9 mouse cellular contexts compared by ENCODE assay signal in genomic region chr17:56502526-56502925, GRCm38 (mm10). TPM values are rescaled to one million over a fixed set of nuclear protein-coding genes. Genes with fewer than 3 reads are reported as not detected.
A peak's percentile ranks its signal among the peaks of the same experiment; 100 is the strongest.
DNase-seq lines count a peak whose midpoint lies in the region; ATAC-seq and TF ChIP-seq lines count a peak whose summit lies in the region.
"Had no signal": no experiment of that assay in that cellular context is flagged by ENCODE, and none has a peak within 500 bp of the region (broad histone marks: within the 10 kb centered on the region; RNA-seq: fewer than 3 reads in every experiment).

No protein-coding gene starts in this region.

- peaks cover 5% of the 10 kb centered on the region for H3K4me1 ChIP-seq in heart, embryonic 12.5 days (replicated peaks)
- peaks cover 28% of the 10 kb centered on the region for H3K4me1 ChIP-seq in E14TG2a.4 (replicated peaks; ENCODE audit: low read depth, low read length)

- DNase-seq in heart, postnatal 10 days, result peak; percentile 54 to 60
- DNase-seq in cerebellum, adult 11 months, result peak; percentile 69
- peak; percentile 43 to 58 for DNase-seq in frontal cortex, postnatal 25 days (ENCODE audit: low spot score in 2 of 2)
- peak; percentile 95 for DNase-seq in left cerebral cortex, postnatal 4 days
- DNase-seq in right cerebral cortex, postnatal 14 days, result peak; percentile 81

- no peak overlapping the region for H3K4me2 ChIP-seq in heart, embryonic 12.5 days

- TF ChIP-seq CTCF in E14TG2a.4 (conservative IDR thresholded peaks at IDR 0.05; ENCODE audit: low read length), result peak; percentile 32

- H3K27ac ChIP-seq in heart, embryonic 12.5 days (ENCODE audit: poor library complexity, severe bottlenecking), result no peak overlapping the region
- H3K27ac ChIP-seq: macrophage had no signal

- 26% methylated on average over 9 of the region's 9 CpGs for WGBS in heart, embryonic 12.5 days

- no peak overlapping the region for H3K9ac ChIP-seq in heart, embryonic 12.5 days

- no peak overlapping the region for H3K4me3 ChIP-seq in heart, embryonic 12.5 days
- H3K4me3 ChIP-seq in E14TG2a.4 (replicated peaks; ENCODE audit: low read length), result no peak overlapping the region

- H3K36me3 ChIP-seq in heart, embryonic 12.5 days, result no peaks in the 10 kb centered on the region
- H3K36me3 ChIP-seq in E14TG2a.4 (ENCODE audit: insufficient read depth, low read length), result no peaks in the 10 kb centered on the region

- ATAC-seq in heart, embryonic 12.5 days (ENCODE audit: insufficient number of reproducible peaks, low FRiP score), result no peak
- ATAC-seq in erythroblast, adult 5-6 weeks (replicated peaks; ENCODE audit: low FRiP score, poor library complexity, severe bottlenecking), result no peak

- intact Hi-C loops in heart, postnatal 10 days (cut with DNase I), result no loop called here
- intact Hi-C loops in left cerebral cortex, postnatal 4 days (cut with DNase I), result no loop called here

- H3K27me3 ChIP-seq in heart, embryonic 12.5 days (replicated peaks), result no peaks in the 10 kb centered on the region
- peaks cover 49% of the 10 kb centered on the region for H3K27me3 ChIP-seq in E14TG2a.4 (ENCODE audit: insufficient read depth, low read length)

- peaks cover 39% of the 10 kb centered on the region for H3K9me3 ChIP-seq in heart, embryonic 12.5 days (replicated peaks)
- H3K9me3 ChIP-seq in E14TG2a.4 (ENCODE audit: low read length), result no peaks in the 10 kb centered on the region

RNA-seq across cellular contexts. Expression of gene Znrf4, which starts 9.7 kb away (rescaled TPM):
- total RNA-seq in heart, postnatal 10 days (2021), result not detected
- polyA plus RNA-seq in heart, embryonic 12.5 days (2016; fragmentation: Nextera tagmentation; extraction: Ambion mirVana), result not detected in 2 replicates
- not detected for total RNA-seq in left cerebral cortex, postnatal 4 days (2021)
- not detected in 2 replicates for total RNA-seq in erythroblast, adult 5-6 weeks (2015; ENCODE audit: low replicate concordance)
- not detected in 2 replicates for total RNA-seq in erythroblast, adult 5-6 weeks (2017; ENCODE audit: low replicate concordance)
- polyA plus RNA-seq: macrophage had no signal

RNA-seq across cellular contexts. Expression of gene Ptprs, which starts 26.2 kb away (rescaled TPM):
- total RNA-seq in heart, postnatal 10 days (2021), result 10 to 100 TPM; 87.3 to 92.3 TPM
- 86.8 and 90.2 TPM in 2 replicates for polyA plus RNA-seq in heart, embryonic 12.5 days (2016; fragmentation: Nextera tagmentation; extraction: Ambion mirVana)
- total RNA-seq in left cerebral cortex, postnatal 4 days (2021), result 100 to 1,000 TPM; 821 to 872 TPM
- total RNA-seq in erythroblast, adult 5-6 weeks (2015; ENCODE audit: low replicate concordance), result 4.8 and 7.3 TPM in 2 replicates
- total RNA-seq in erythroblast, adult 5-6 weeks (2017; ENCODE audit: low replicate concordance), result 2.0 and 8.1 TPM in 2 replicates

RNA-seq across cellular contexts. Expression of gene Gm20219, which starts 51.7 kb away (rescaled TPM):
- total RNA-seq in heart, postnatal 10 days (2021), result under 1 TPM in 1 of 2 experiments, not detected in 1; 0.60 TPM
- polyA plus RNA-seq in heart, embryonic 12.5 days (2016; fragmentation: Nextera tagmentation; extraction: Ambion mirVana), result 0.35 and 0.40 TPM in 2 replicates
- total RNA-seq in left cerebral cortex, postnatal 4 days (2021), result 1 to 10 TPM; 1.9 to 2.2 TPM
- 1.5 and 2.5 TPM in 2 replicates for total RNA-seq in erythroblast, adult 5-6 weeks (2015; ENCODE audit: low replicate concordance)
- 0.84 and 1.5 TPM in 2 replicates for total RNA-seq in erythroblast, adult 5-6 weeks (2017; ENCODE audit: low replicate concordance)

Comparison
In these comparisons a context has a peak if more than half of its experiments do, and no peak if none do; other contexts are left out.
1. RNA of gene Ptprs, which starts 26.2 kb away (total RNA-seq): 821 to 872 TPM in left cerebral cortex, postnatal 4 days and 87.3 to 92.3 TPM in heart, postnatal 10 days; 2.0 to 8.1 TPM in erythroblast, adult 5-6 weeks; every median in the first group is over 4 times any median in the second.
2. Peak in every context shown above with its lines, with median percentiles within 50 percentile points of each other: DNase-seq.